8 mouse cellular contexts compared by ENCODE assay signal in genomic region chr1:45794969-45795908, GRCm38 (mm10). TPM values are rescaled to one million over a fixed set of nuclear protein-coding genes. Genes with fewer than 3 reads are reported as not detected.
DNase-seq lines count a peak whose midpoint lies in the region; ATAC-seq lines count a peak whose summit lies in the region.

Gene Wdr75 (plus strand): TSS chr1:45795166.

- peak within 1 kb of the TSS; percentile 64 for H3K4me2 ChIP-seq in hindbrain, embryonic 11.5 days (replicated peaks; ENCODE audit: low read depth, low read length)

- H3K27me3 ChIP-seq in hindbrain, embryonic 11.5 days (ENCODE audit: control insufficient read depth, insufficient read depth, low read length) = no peaks in the 10 kb centered on the region

- H3K9me3 ChIP-seq in hindbrain, embryonic 11.5 days (ENCODE audit: control insufficient read depth, low read length) = no peaks in the 10 kb centered on the region

- H3K4me3 ChIP-seq in hindbrain, embryonic 11.5 days (ENCODE audit: low read depth, low read length) = peak within 1 kb of the TSS; percentile 80

- H3K27ac ChIP-seq in hindbrain, embryonic 11.5 days (ENCODE audit: low read depth, low read length) = peak within 1 kb of the TSS; percentile 89

- peak; percentile 97 for DNase-seq in Muller cell, postnatal 12 days (ENCODE audit: inconsistent ontology term)
- DNase-seq in cerebellum, adult 9-11 months = peak; percentile 96
- DNase-seq in frontal cortex, adult 2 months (ENCODE audit: extremely low spot score in 1 of 2, low spot score in 1 of 2) = peak; percentile 93 to 98
- peak; percentile 96 for DNase-seq in hindbrain, embryonic 11.5 days (ENCODE audit: low spot score)
- peak; percentile 96 to 97 for DNase-seq in layer of hippocampus, postnatal 10 days (ENCODE audit: low spot score in 2 of 2)
- peak; percentile 96 for DNase-seq in lung, postnatal 10 days
- peak; percentile 92 for DNase-seq in ovary, postnatal 36 days (ENCODE audit: low spot score)
- peak; percentile 93 for DNase-seq in thymus, postnatal 25 days

- no peaks in the 10 kb centered on the region; the same call in 1 of the 2 replicates for H3K4me1 ChIP-seq in hindbrain, embryonic 11.5 days (replicated peaks; ENCODE audit: control insufficient read depth, insufficient read depth, low read length)

- peak within 1 kb of the TSS; percentile 78 for H3K9ac ChIP-seq in hindbrain, embryonic 11.5 days (ENCODE audit: low read depth, low read length)

- under 1% methylated on average over 70 of the region's 70 CpGs for WGBS in hindbrain, embryonic 11.5 days

- no peaks in the 10 kb centered on the region for H3K36me3 ChIP-seq in hindbrain, embryonic 11.5 days (ENCODE audit: control insufficient read depth, insufficient read depth, low read length)

- peak; percentile 100 for ATAC-seq in hindbrain, embryonic 11.5 days (ENCODE audit: low FRiP score)

RNA-seq across cellular contexts. Expression of gene Wdr75, which starts in this region (rescaled TPM):
- polyA plus RNA-seq in frontal cortex, adult 2 months (2012; rRNA removed) = 39.8 and 40.4 TPM in 2 replicates
- 75.3 and 83.1 TPM in 2 replicates for polyA plus RNA-seq in hindbrain, embryonic 11.5 days (2014; fragmentation: Nextera tagmentation; extraction: Ambion mirVana)
- 10 to 100 TPM; 42.7 to 48.1 TPM for total RNA-seq in layer of hippocampus, postnatal 10 days (2021)

Comparison
In these comparisons a context has a peak if more than half of its experiments do, and no peak if none do; other contexts are left out.
1. Peak in every context shown above with its lines: DNase-seq, ATAC-seq, H3K4me3 ChIP-seq and H3K27ac ChIP-seq.